Mouse (Mus musculus) lung, adult 2 months (tissue): ENCODE measurements around the gene Ndufs2.

Source experiments
- CTCF ChIP-seq: fragments of 200-500 bp; IDR thresholded peaks from 2 replicates; pipeline ENCODE4 v1.5.1; 2011; ENCODE audit warnings: mild to moderate bottlenecking, low read length, control low read depth; ENCODE audit not compliant: insufficient read depth
- POLR2A ChIP-seq: fragments of 200-500 bp; IDR thresholded peaks from 2 replicates; pipeline ENCODE4 v1.6.1; 2011; ENCODE audit warnings: low read depth, mild to moderate bottlenecking, control low read depth, low read length, borderline replicate concordance; ENCODE audit errors: extremely low read depth

GRCm38 (mm10) chr1:171226780-171227179 lies 24.4 kb downstream of the Ndufs2 start:
- TF ChIP-seq POLR2A, result no peak
- TF ChIP-seq CTCF, result no peak
